Mouse (Mus musculus): ENCODE results near the gene Tbx15. TPM values are rescaled to one million over a fixed set of nuclear protein-coding genes. Genes with fewer than 3 reads are reported as not detected.

Gene Tbx15
- polyA plus RNA-seq, 2 experiments, result 26.6 to 66.6 TPM

DNA sequence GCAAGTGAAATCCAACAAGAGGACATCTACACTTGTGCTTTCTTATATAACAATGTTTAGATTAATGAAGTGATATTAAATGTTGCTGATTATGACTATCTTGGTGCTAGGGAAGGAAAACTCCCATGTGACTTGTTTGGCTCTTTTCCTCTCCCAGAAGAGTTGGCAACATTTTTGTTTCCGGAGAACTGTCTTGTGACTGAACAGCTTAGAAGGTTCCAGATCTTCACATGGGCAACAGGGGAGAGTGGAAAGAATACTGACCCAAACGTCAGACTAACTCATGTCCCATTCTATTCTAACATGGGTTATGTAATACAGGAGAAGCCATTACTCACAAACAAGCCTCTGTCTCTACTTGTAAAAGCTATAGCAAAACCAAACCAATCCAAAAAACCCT lies 60.7 kb downstream of the Tbx15 start:
- no peaks in the 10 kb centered on the region; the same call in 1 of the 2 replicates for H3K36me3 ChIP-seq (ENCODE audit: control insufficient read depth, insufficient read depth, low read length)
- H3K4me2 ChIP-seq (replicated peaks; ENCODE audit: low read depth, low read length, severe bottlenecking), result no peak overlapping the region
- 76% methylated on average over 2 of the region's 2 CpGs for WGBS
- H3K4me1 ChIP-seq (ENCODE audit: control insufficient read depth, insufficient read depth, low read length), result no peaks in the 10 kb centered on the region
- H3K27ac ChIP-seq (replicated peaks; ENCODE audit: low read depth, low read length), result no peak overlapping the region
- TF ChIP-seq POLR2A (IDR thresholded peaks at IDR 0.05; ENCODE audit: borderline replicate concordance, extremely low read depth, insufficient read depth, insufficient read length), result no peak
- no peaks in the 10 kb centered on the region for H3K9me3 ChIP-seq (ENCODE audit: control insufficient read depth, low read length)
- no peaks in the 10 kb centered on the region for H3K27me3 ChIP-seq (ENCODE audit: control insufficient read depth, insufficient read depth, low read length)
- H3K9ac ChIP-seq (ENCODE audit: low read depth, low read length, severe bottlenecking), result no peak overlapping the region
- DNase-seq (ENCODE audit: low spot score), result no peak
- no peak for ATAC-seq (ENCODE audit: low FRiP score, low read depth)
- no peak overlapping the region for H3K4me3 ChIP-seq (replicated peaks; ENCODE audit: low read length)

GRCm38 (mm10) chr3:99310877-99311276 lies 70.7 kb downstream of the Tbx15 start:
- 48% methylated on average over 2 of the region's 2 CpGs for WGBS
- Histone ChIP-seq H3K4me3 (replicated peaks; ENCODE audit: low read length) (no peak overlapping the region), H3K36me3 (ENCODE audit: control insufficient read depth, insufficient read depth, low read length) (peaks cover 42% of the 10 kb centered on the region), H3K9ac (ENCODE audit: low read depth, low read length, severe bottlenecking) (no peak overlapping the region), H3K9me3 (ENCODE audit: control insufficient read depth, low read length) (no peaks in the 10 kb centered on the region), H3K27ac (replicated peaks; ENCODE audit: low read depth, low read length) (no peak overlapping the region), H3K4me2 (replicated peaks; ENCODE audit: low read depth, low read length, severe bottlenecking) (no peak overlapping the region), H3K4me1 (ENCODE audit: control insufficient read depth, insufficient read depth, low read length) (peaks cover 7% of the 10 kb centered on the region; the same call in 1 of the 2 replicates), H3K27me3 (ENCODE audit: control insufficient read depth, insufficient read depth, low read length) (no peaks in the 10 kb centered on the region)
- TF ChIP-seq POLR2A (IDR thresholded peaks at IDR 0.05; ENCODE audit: borderline replicate concordance, extremely low read depth, insufficient read depth, insufficient read length), result no peak
- ATAC-seq (ENCODE audit: low FRiP score, low read depth) (no peak), DNase-seq (ENCODE audit: low spot score) (peak; percentile 78)

DNA sequence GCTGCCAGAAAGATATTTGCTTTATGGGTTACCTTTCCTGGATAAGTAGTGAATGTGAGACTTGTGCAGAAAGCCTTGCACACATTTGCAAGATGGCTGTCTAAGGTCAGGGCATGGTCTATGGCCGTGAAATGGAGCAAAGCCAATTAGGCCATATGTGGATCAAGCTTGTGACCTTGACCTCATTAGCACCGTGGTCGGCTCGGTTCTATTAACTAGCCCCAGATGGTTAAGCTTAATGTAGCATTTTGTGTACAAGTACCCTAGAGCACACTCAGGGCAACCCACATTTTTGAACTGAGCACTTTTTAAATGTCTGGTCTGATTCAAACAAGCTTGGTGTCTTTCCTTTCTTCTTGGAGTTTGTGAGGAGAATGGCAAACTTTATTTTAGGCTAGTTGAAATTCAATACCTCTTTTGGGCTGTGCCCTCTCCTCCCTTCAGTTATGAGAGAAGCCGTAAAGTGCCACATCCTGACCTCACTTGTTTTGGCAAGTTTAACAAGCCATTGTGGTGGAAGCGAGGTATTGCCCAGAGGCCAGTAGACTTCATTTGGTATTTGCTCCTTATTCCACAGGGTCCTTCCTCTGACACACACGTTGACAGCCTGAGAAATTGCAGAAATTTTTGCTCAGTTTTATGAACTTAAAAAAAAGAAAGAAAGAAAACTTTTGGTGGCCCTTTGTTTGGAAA lies 71.9 kb downstream of the Tbx15 start:
- H3K27ac ChIP-seq (replicated peaks; ENCODE audit: low read depth, low read length), result no peak overlapping the region
- H3K4me2 ChIP-seq (replicated peaks; ENCODE audit: low read depth, low read length, severe bottlenecking), result no peak overlapping the region
- H3K27me3 ChIP-seq (ENCODE audit: control insufficient read depth, insufficient read depth, low read length), result no peaks in the 10 kb centered on the region
- 16% methylated on average over 7 of the region's 7 CpGs for WGBS
- no peak overlapping the region for H3K4me3 ChIP-seq (replicated peaks; ENCODE audit: low read length)
- DNase-seq (ENCODE audit: low spot score) (no peak), ATAC-seq (ENCODE audit: low FRiP score, low read depth) (no peak)
- no peaks in the 10 kb centered on the region for H3K9me3 ChIP-seq (ENCODE audit: control insufficient read depth, low read length)
- no peak overlapping the region for H3K9ac ChIP-seq (ENCODE audit: low read depth, low read length, severe bottlenecking)
- no peak for TF ChIP-seq POLR2A (IDR thresholded peaks at IDR 0.05; ENCODE audit: borderline replicate concordance, extremely low read depth, insufficient read depth, insufficient read length)
- H3K36me3 ChIP-seq (ENCODE audit: control insufficient read depth, insufficient read depth, low read length), result peaks cover 54% of the 10 kb centered on the region
- H3K4me1 ChIP-seq (ENCODE audit: control insufficient read depth, insufficient read depth, low read length), result peaks cover 7% of the 10 kb centered on the region; the same call in 1 of the 2 replicates

GRCm38 (mm10) chr3:99322345-99322744 lies 82.2 kb downstream of the Tbx15 start:
- H3K4me2 ChIP-seq (replicated peaks; ENCODE audit: low read depth, low read length, severe bottlenecking), result no peak overlapping the region
- no peak overlapping the region for H3K27ac ChIP-seq (replicated peaks; ENCODE audit: low read depth, low read length)
- DNase-seq (ENCODE audit: low spot score) (no peak), ATAC-seq (ENCODE audit: low FRiP score, low read depth) (no peak)
- TF ChIP-seq POLR2A (IDR thresholded peaks at IDR 0.05; ENCODE audit: borderline replicate concordance, extremely low read depth, insufficient read depth, insufficient read length), result no peak
- 97% methylated on average over 2 of the region's 2 CpGs for WGBS
- no peaks in the 10 kb centered on the region for H3K27me3 ChIP-seq (ENCODE audit: control insufficient read depth, insufficient read depth, low read length)
- H3K36me3 ChIP-seq (ENCODE audit: control insufficient read depth, insufficient read depth, low read length), result peaks cover 52% of the 10 kb centered on the region
- H3K9me3 ChIP-seq (ENCODE audit: control insufficient read depth, low read length), result no peaks in the 10 kb centered on the region
- H3K9ac ChIP-seq (ENCODE audit: low read depth, low read length, severe bottlenecking), result no peak overlapping the region
- no peaks in the 10 kb centered on the region for H3K4me1 ChIP-seq (ENCODE audit: control insufficient read depth, insufficient read depth, low read length)
- no peak overlapping the region for H3K4me3 ChIP-seq (replicated peaks; ENCODE audit: low read length)

GRCm38 (mm10) chr3:99329316-99329715 lies 89.1 kb downstream of the Tbx15 start:
- no peak for ATAC-seq (ENCODE audit: low FRiP score, low read depth)
- DNase-seq (ENCODE audit: low spot score), result no peak
- Histone ChIP-seq H3K4me1 (ENCODE audit: control insufficient read depth, insufficient read depth, low read length) (no peaks in the 10 kb centered on the region), H3K27ac (replicated peaks; ENCODE audit: low read depth, low read length) (no peak overlapping the region), H3K4me3 (replicated peaks; ENCODE audit: low read length) (no peak overlapping the region), H3K9ac (ENCODE audit: low read depth, low read length, severe bottlenecking) (no peak overlapping the region), H3K36me3 (ENCODE audit: control insufficient read depth, insufficient read depth, low read length) (peaks cover 42% of the 10 kb centered on the region), H3K9me3 (ENCODE audit: control insufficient read depth, low read length) (no peaks in the 10 kb centered on the region), H3K27me3 (ENCODE audit: control insufficient read depth, insufficient read depth, low read length) (no peaks in the 10 kb centered on the region), H3K4me2 (replicated peaks; ENCODE audit: low read depth, low read length, severe bottlenecking) (no peak overlapping the region)
- WGBS, result 89% methylated on average over 5 of the region's 5 CpGs
- TF ChIP-seq POLR2A (IDR thresholded peaks at IDR 0.05; ENCODE audit: borderline replicate concordance, extremely low read depth, insufficient read depth, insufficient read length), result no peak

Data from limb, embryonic 14.5 days (tissue).